Comparison of ENCODE assay signal across 10 mouse cellular contexts in the genomic region with DNA sequence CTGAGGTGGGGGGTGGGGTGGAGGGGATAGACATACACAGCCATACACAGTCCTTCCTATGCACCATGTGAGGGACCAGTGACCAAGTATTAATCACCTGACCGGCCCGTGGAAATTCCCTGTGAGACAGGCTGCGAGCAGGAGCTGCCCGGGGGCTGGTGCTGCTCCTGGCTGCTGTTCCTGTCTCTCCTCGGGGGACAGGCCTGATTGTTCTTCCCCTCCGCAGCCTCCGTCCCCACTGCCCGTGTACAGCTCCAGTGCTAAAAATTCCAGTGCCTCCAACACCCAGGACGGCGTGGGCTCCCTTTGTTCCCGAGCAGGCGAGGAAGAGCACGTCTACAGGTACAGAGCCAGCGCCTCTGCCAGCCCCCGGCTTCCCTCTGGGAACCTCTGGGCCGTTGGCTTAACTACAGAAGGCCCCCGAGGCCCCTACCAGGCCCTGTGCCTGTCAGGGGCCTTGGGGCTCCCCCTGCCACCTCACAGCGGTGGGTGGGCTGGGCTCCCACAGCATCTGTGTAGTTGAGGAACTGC. TPM values are rescaled to one million over a fixed set of nuclear protein-coding genes. Genes with fewer than 3 reads are reported as not detected.
A peak's percentile ranks its signal among the peaks of the same experiment; 100 is the strongest.
DNase-seq lines count a peak whose midpoint lies in the region; ATAC-seq and TF ChIP-seq lines count a peak whose summit lies in the region.
"Had no signal": no experiment of that assay in that cellular context is flagged by ENCODE, and none has a peak within 500 bp of the region (broad histone marks: within the 10 kb centered on the region; RNA-seq: fewer than 3 reads in every experiment).

No protein-coding gene starts in this region.

- peak overlapping the region; percentile 60; the same call in 1 of the 2 replicates for H3K27ac ChIP-seq in forebrain, embryonic 10.5 days
- H3K27ac ChIP-seq in forebrain, embryonic 13.5 days = no peak overlapping the region
- H3K27ac ChIP-seq in kidney, embryonic 14.5 days (ENCODE audit: low read depth, low read length) = peak overlapping the region; percentile 43; the same call in 1 of the 2 replicates
- no peak overlapping the region for H3K27ac ChIP-seq in neural tube, embryonic 12.5 days
- no peak overlapping the region for H3K27ac ChIP-seq in neural tube, embryonic 15.5 days (replicated peaks)
- H3K27ac ChIP-seq in liver, postnatal 0 days (ENCODE audit: low read depth) = no peak overlapping the region

- H3K4me3 ChIP-seq in forebrain, embryonic 10.5 days = no peak overlapping the region
- H3K4me3 ChIP-seq in forebrain, embryonic 13.5 days = no peak overlapping the region
- H3K4me3 ChIP-seq in kidney, embryonic 14.5 days (ENCODE audit: low read length) = no peak overlapping the region
- no peak overlapping the region for H3K4me3 ChIP-seq in neural tube, embryonic 12.5 days
- H3K4me3 ChIP-seq in neural tube, embryonic 15.5 days (replicated peaks) = no peak overlapping the region
- H3K4me3 ChIP-seq in liver, postnatal 0 days (ENCODE audit: low read depth, low read length) = peak overlapping the region; percentile 6; the same call in 1 of the 2 replicates

- TF ChIP-seq CTCF in liver, postnatal 0 days (IDR thresholded peaks at IDR 0.05; ENCODE audit: low read depth) = no peak

- H3K4me1 ChIP-seq in forebrain, embryonic 10.5 days = peaks cover 58% of the 10 kb centered on the region
- peaks cover 23% of the 10 kb centered on the region for H3K4me1 ChIP-seq in forebrain, embryonic 13.5 days
- peaks cover 36% of the 10 kb centered on the region for H3K4me1 ChIP-seq in kidney, embryonic 14.5 days (ENCODE audit: control insufficient read depth, insufficient read depth, low read length)
- H3K4me1 ChIP-seq in neural tube, embryonic 12.5 days = peaks cover 26% of the 10 kb centered on the region
- H3K4me1 ChIP-seq in neural tube, embryonic 15.5 days = peaks cover 27% of the 10 kb centered on the region
- peaks cover 39% of the 10 kb centered on the region for H3K4me1 ChIP-seq in liver, postnatal 0 days (ENCODE audit: insufficient read depth)

- H3K4me2 ChIP-seq in forebrain, embryonic 13.5 days = no peak overlapping the region
- no peak overlapping the region for H3K4me2 ChIP-seq in kidney, embryonic 14.5 days (replicated peaks; ENCODE audit: low read depth, low read length)
- no peak overlapping the region for H3K4me2 ChIP-seq in neural tube, embryonic 12.5 days (replicated peaks)
- no peak overlapping the region for H3K4me2 ChIP-seq in neural tube, embryonic 15.5 days
- peak overlapping the region; percentile 73 for H3K4me2 ChIP-seq in liver, postnatal 0 days (ENCODE audit: low read depth, low read length)

- no peaks in the 10 kb centered on the region for H3K9me3 ChIP-seq in forebrain, embryonic 10.5 days
- no peaks in the 10 kb centered on the region for H3K9me3 ChIP-seq in forebrain, embryonic 13.5 days (replicated peaks)
- no peaks in the 10 kb centered on the region for H3K9me3 ChIP-seq in kidney, embryonic 14.5 days (ENCODE audit: control insufficient read depth, low read length)
- no peaks in the 10 kb centered on the region for H3K9me3 ChIP-seq in neural tube, embryonic 12.5 days
- H3K9me3 ChIP-seq in neural tube, embryonic 15.5 days (replicated peaks) = no peaks in the 10 kb centered on the region
- H3K9me3 ChIP-seq in liver, postnatal 0 days (ENCODE audit: low read length) = no peaks in the 10 kb centered on the region

- H3K36me3 ChIP-seq in forebrain, embryonic 10.5 days (replicated peaks) = peaks cover 56% of the 10 kb centered on the region
- peaks cover 37% of the 10 kb centered on the region for H3K36me3 ChIP-seq in forebrain, embryonic 13.5 days (ENCODE audit: poor library complexity, severe bottlenecking)
- H3K36me3 ChIP-seq in kidney, embryonic 14.5 days (ENCODE audit: control insufficient read depth, insufficient read depth, low read length) = peaks cover 36% of the 10 kb centered on the region
- H3K36me3 ChIP-seq in neural tube, embryonic 12.5 days = peaks cover 24% of the 10 kb centered on the region
- peaks cover 40% of the 10 kb centered on the region for H3K36me3 ChIP-seq in neural tube, embryonic 15.5 days
- H3K36me3 ChIP-seq in liver, postnatal 0 days (replicated peaks; ENCODE audit: insufficient read depth, low read length) = peaks cover 47% of the 10 kb centered on the region

- DNase-seq in forebrain, embryonic 10.5 days (ENCODE audit: extremely low spot score, low spot score) = no peak
- no peak for DNase-seq in kidney, adult 9 months
- DNase-seq in liver, postnatal 0 days = no peak
- no peak for DNase-seq in right cerebral cortex, adult 18-20 months
- DNase-seq: B cell, adult 2 months; embryo, embryonic 11 days had no signal

- ATAC-seq in forebrain, embryonic 13.5 days = no peak
- ATAC-seq in kidney, embryonic 14.5 days (ENCODE audit: low FRiP score, low TSS enrichment) = no peak
- no peak for ATAC-seq in neural tube, embryonic 12.5 days (ENCODE audit: low FRiP score, low read depth)
- ATAC-seq in neural tube, embryonic 15.5 days (ENCODE audit: low FRiP score) = no peak
- no peak for ATAC-seq in liver, postnatal 0 days

- TF ChIP-seq EP300 in liver, postnatal 0 days (IDR thresholded peaks at IDR 0.05; ENCODE audit: low read depth) = no peak

- H3K9ac ChIP-seq in forebrain, embryonic 13.5 days = no peak overlapping the region; the same call in 1 of the 2 replicates
- peak overlapping the region; percentile 31 for H3K9ac ChIP-seq in kidney, embryonic 14.5 days (ENCODE audit: low read depth, low read length)
- 0 out of 2 replicates have a peak overlapping the region, but pooled peaks have one; percentile 5 for H3K9ac ChIP-seq in neural tube, embryonic 12.5 days
- H3K9ac ChIP-seq in neural tube, embryonic 15.5 days (replicated peaks) = no peak overlapping the region
- H3K9ac ChIP-seq in liver, postnatal 0 days (replicated peaks) = no peak overlapping the region

- WGBS in forebrain, embryonic 10.5 days = 57% methylated on average over 18 of the region's 18 CpGs
- WGBS in forebrain, embryonic 13.5 days = 55% methylated on average over 18 of the region's 18 CpGs
- 56% methylated on average over 18 of the region's 18 CpGs for WGBS in kidney, embryonic 14.5 days
- WGBS in neural tube, embryonic 12.5 days = 55% methylated on average over 18 of the region's 18 CpGs
- WGBS in neural tube, embryonic 15.5 days = 51% methylated on average over 18 of the region's 18 CpGs
- WGBS in liver, postnatal 0 days (ENCODE audit: insufficient replicate concordance) = 58% methylated on average over 18 of the region's 18 CpGs

- no peaks in the 10 kb centered on the region for H3K27me3 ChIP-seq in forebrain, embryonic 10.5 days (ENCODE audit: poor library complexity, severe bottlenecking)
- H3K27me3 ChIP-seq in forebrain, embryonic 13.5 days = no peaks in the 10 kb centered on the region
- no peaks in the 10 kb centered on the region for H3K27me3 ChIP-seq in kidney, embryonic 14.5 days (ENCODE audit: control insufficient read depth, insufficient read depth, low read length)
- H3K27me3 ChIP-seq in neural tube, embryonic 12.5 days (replicated peaks) = no peaks in the 10 kb centered on the region
- no peaks in the 10 kb centered on the region for H3K27me3 ChIP-seq in neural tube, embryonic 15.5 days (replicated peaks)
- no peaks in the 10 kb centered on the region for H3K27me3 ChIP-seq in liver, postnatal 0 days (ENCODE audit: insufficient read depth, low read length)

RNA-seq across cellular contexts. Expression of gene Rplp0, which starts 14.5 kb away (rescaled TPM):
- polyA plus RNA-seq in forebrain, embryonic 10.5 days (2016; fragmentation: Nextera tagmentation; extraction: Ambion mirVana) = 1,454 and 1,463 TPM in 2 replicates
- 1,081 and 1,088 TPM in 2 replicates for polyA plus RNA-seq in forebrain, embryonic 13.5 days (2015; fragmentation: Nextera tagmentation; extraction: Ambion mirVana)
- 1,879 and 2,111 TPM in 2 replicates for polyA plus RNA-seq in kidney, embryonic 14.5 days (2014; fragmentation: Nextera tagmentation; extraction: Ambion mirVana)
- polyA plus RNA-seq in neural tube, embryonic 12.5 days (2016; fragmentation: Nextera tagmentation; extraction: Ambion mirVana) = 843 and 890 TPM in 2 replicates
- polyA plus RNA-seq in neural tube, embryonic 15.5 days (2015; fragmentation: Nextera tagmentation; extraction: Ambion mirVana) = 785 and 1,036 TPM in 2 replicates
- 793 and 822 TPM in 2 replicates for polyA plus RNA-seq in liver, postnatal 0 days (2015; fragmentation: Nextera tagmentation; extraction: Ambion mirVana)

RNA-seq across cellular contexts. Expression of gene Gcn1l1, which starts 20.3 kb away (rescaled TPM):
- 64.9 and 66.1 TPM in 2 replicates for polyA plus RNA-seq in forebrain, embryonic 10.5 days (2016; fragmentation: Nextera tagmentation; extraction: Ambion mirVana)
- polyA plus RNA-seq in forebrain, embryonic 13.5 days (2015; fragmentation: Nextera tagmentation; extraction: Ambion mirVana) = 41.7 and 46.1 TPM in 2 replicates
- 44.3 and 56.0 TPM in 2 replicates for polyA plus RNA-seq in kidney, embryonic 14.5 days (2014; fragmentation: Nextera tagmentation; extraction: Ambion mirVana)
- 47.1 and 51.9 TPM in 2 replicates for polyA plus RNA-seq in neural tube, embryonic 12.5 days (2016; fragmentation: Nextera tagmentation; extraction: Ambion mirVana)
- 35.7 and 37.6 TPM in 2 replicates for polyA plus RNA-seq in neural tube, embryonic 15.5 days (2015; fragmentation: Nextera tagmentation; extraction: Ambion mirVana)
- polyA plus RNA-seq in liver, postnatal 0 days (2015; fragmentation: Nextera tagmentation; extraction: Ambion mirVana) = 7.7 and 10.3 TPM in 2 replicates

RNA-seq across cellular contexts. Expression of gene Pxn, which starts 38.2 kb away (rescaled TPM):
- polyA plus RNA-seq in forebrain, embryonic 10.5 days (2016; fragmentation: Nextera tagmentation; extraction: Ambion mirVana) = 34.3 and 35.8 TPM in 2 replicates
- 16.8 and 17.7 TPM in 2 replicates for polyA plus RNA-seq in forebrain, embryonic 13.5 days (2015; fragmentation: Nextera tagmentation; extraction: Ambion mirVana)
- polyA plus RNA-seq in kidney, embryonic 14.5 days (2014; fragmentation: Nextera tagmentation; extraction: Ambion mirVana) = 21.9 and 22.4 TPM in 2 replicates
- polyA plus RNA-seq in neural tube, embryonic 12.5 days (2016; fragmentation: Nextera tagmentation; extraction: Ambion mirVana) = 29.4 and 33.5 TPM in 2 replicates
- polyA plus RNA-seq in neural tube, embryonic 15.5 days (2015; fragmentation: Nextera tagmentation; extraction: Ambion mirVana) = 21.3 and 28.2 TPM in 2 replicates
- 14.9 and 16.3 TPM in 2 replicates for polyA plus RNA-seq in liver, postnatal 0 days (2015; fragmentation: Nextera tagmentation; extraction: Ambion mirVana)

Comparison
In these comparisons a context has a peak if more than half of its experiments do, and no peak if none do; other contexts are left out.
1. H3K27ac ChIP-seq: peak in forebrain, embryonic 10.5 days (single experiment) and kidney, embryonic 14.5 days (single experiment); none in forebrain, embryonic 13.5 days (single experiment), neural tube, embryonic 12.5 days (single experiment), neural tube, embryonic 15.5 days (single experiment) and liver, postnatal 0 days (single experiment).
2. H3K9ac ChIP-seq: peak in kidney, embryonic 14.5 days (single experiment) and neural tube, embryonic 12.5 days (single experiment); none in forebrain, embryonic 13.5 days (single experiment), neural tube, embryonic 15.5 days (single experiment) and liver, postnatal 0 days (single experiment).